Mouse (Mus musculus): Measurements from ENCODE around the gene Pkp1. TPM values are rescaled to one million over a fixed set of nuclear protein-coding genes. Genes with fewer than 3 reads are reported as not detected.
A peak's percentile ranks its signal among the peaks of the same experiment; 100 is the strongest.

Gene Pkp1
- total and polyA plus RNA-seq, 3 experiments = not detected

GRCm38 (mm10) chr1:135846632-135847031 is 72.4 kb downstream of the Pkp1 start:
- no peak overlapping the region for H3K9ac ChIP-seq (ENCODE audit: control insufficient read depth, low read depth, low read length, poor library complexity, severe bottlenecking)
- peaks cover 0 to 3% of the 10 kb centered on the region in 2 experiments; a peak in 1 of 4 replicates for H3K36me3 ChIP-seq (ENCODE audit: control insufficient read depth in 1 of 2, insufficient read depth in 2 of 2, low read length in 2 of 2)
- no peak for DNase-seq (ENCODE audit: low read depth, low spot score)
- peaks cover 0 to 1% of the 10 kb centered on the region in 2 experiments; a peak in 1 of 4 replicates for H3K27me3 ChIP-seq (ENCODE audit: control insufficient read depth in 1 of 2, insufficient read depth in 2 of 2, low read length in 2 of 2)
- TF ChIP-seq POLR2AphosphoS2 (IDR thresholded peaks at IDR 0.05; ENCODE audit: low read length) (no peak), RAD21 (IDR thresholded peaks at IDR 0.05; ENCODE audit: low read depth, low read length) (no peak), TCF12 (IDR thresholded peaks at IDR 0.05; ENCODE audit: low read depth, low read length) (no peak), POLR2AphosphoS5 (IDR thresholded peaks at IDR 0.05; ENCODE audit: borderline replicate concordance, low read depth, low read length) (no peak), CHD2 (IDR thresholded peaks at IDR 0.05; ENCODE audit: low read length) (no peak), EP300 (IDR thresholded peaks at IDR 0.05; ENCODE audit: low read depth in 1 of 2, low read length in 2 of 2) (no peak), MAZ (IDR thresholded peaks at IDR 0.05; ENCODE audit: low read depth, low read length) (no peak), ELF1 (IDR thresholded peaks at IDR 0.05; ENCODE audit: low read depth, low read length) (no peak)
- H3K79me2 ChIP-seq (ENCODE audit: control insufficient read depth, insufficient read depth, low read length, poor library complexity) = no peaks in the 10 kb centered on the region
- no peak overlapping the region for H3K4me3 ChIP-seq (ENCODE audit: control insufficient read depth in 1 of 2, insufficient read depth in 1 of 2, low read depth in 2 of 2, low read length in 2 of 2)
- H3K27ac ChIP-seq (ENCODE audit: control insufficient read depth, low read depth, low read length) = no peak overlapping the region
- H3K4me1 ChIP-seq (ENCODE audit: control insufficient read depth in 1 of 2, insufficient read depth in 2 of 2, low read length in 2 of 2) = peaks cover 0 to 8% of the 10 kb centered on the region in 2 experiments; a peak in 1 of 4 replicates
- no peaks in the 10 kb centered on the region for H3K9me3 ChIP-seq (replicated peaks; ENCODE audit: insufficient read depth, low read length)

- Histone ChIP-seq H3K27me3 (ENCODE audit: control insufficient read depth in 1 of 2, insufficient read depth in 2 of 2, low read length in 2 of 2) (peaks cover 0 to 1% of the 10 kb centered on the region in 2 experiments; a peak in 1 of 4 replicates), H3K4me3 (ENCODE audit: control insufficient read depth in 1 of 2, insufficient read depth in 1 of 2, low read depth in 2 of 2, low read length in 2 of 2) (no peak overlapping the region)
Measured at GRCm38 (mm10) chr1:135844481-135844880, 74.5 kb downstream of the Pkp1 start.

GRCm38 (mm10) chr1:135843519-135844262 is 75.3 kb downstream of the Pkp1 start:
- H3K27me3 ChIP-seq (ENCODE audit: control insufficient read depth in 1 of 2, insufficient read depth in 2 of 2, low read length in 2 of 2) = peaks cover 0 to 1% of the 10 kb centered on the region in 2 experiments; a peak in 1 of 4 replicates

More at GRCm38 (mm10) chr1:135844481-135844880, 74.5 kb downstream of the Pkp1 start:
- Histone ChIP-seq H3K4me1 (ENCODE audit: control insufficient read depth in 1 of 2, insufficient read depth in 2 of 2, low read length in 2 of 2) (peaks cover 0 to 8% of the 10 kb centered on the region in 2 experiments; a peak in 1 of 4 replicates), H3K36me3 (ENCODE audit: control insufficient read depth in 1 of 2, insufficient read depth in 2 of 2, low read length in 2 of 2) (peaks cover 0 to 3% of the 10 kb centered on the region in 2 experiments; a peak in 1 of 4 replicates), H3K27ac (ENCODE audit: control insufficient read depth, low read depth, low read length) (no peak overlapping the region), H3K79me2 (ENCODE audit: control insufficient read depth, insufficient read depth, low read length, poor library complexity) (no peaks in the 10 kb centered on the region), H3K9ac (ENCODE audit: control insufficient read depth, low read depth, low read length, poor library complexity, severe bottlenecking) (no peak overlapping the region), H3K9me3 (replicated peaks; ENCODE audit: insufficient read depth, low read length) (no peaks in the 10 kb centered on the region)
- peak; percentile 16 for DNase-seq (ENCODE audit: low read depth, low spot score)
- no peak for TF ChIP-seq HCFC1 (IDR thresholded peaks at IDR 0.05; ENCODE audit: low read depth, low read length)
- no peak for TF ChIP-seq ELF1 (IDR thresholded peaks at IDR 0.05; ENCODE audit: low read depth, low read length)
- no peak for TF ChIP-seq NRF1 (IDR thresholded peaks at IDR 0.05; ENCODE audit: insufficient read depth, low read depth, low read length, poor library complexity, severe bottlenecking)
- no peak for TF ChIP-seq RCOR1 (IDR thresholded peaks at IDR 0.05; ENCODE audit: low read depth, low read length)
- no peak for TF ChIP-seq MAFK (IDR thresholded peaks at IDR 0.05; ENCODE audit: borderline replicate concordance, low read depth, low read length)
- TF ChIP-seq ZMIZ1 (IDR thresholded peaks at IDR 0.05; ENCODE audit: low read depth, low read length) = no peak
- no peak for TF ChIP-seq POLR2AphosphoS5 (IDR thresholded peaks at IDR 0.05; ENCODE audit: borderline replicate concordance, low read depth, low read length)
- TF ChIP-seq MEF2A (IDR thresholded peaks at IDR 0.05; ENCODE audit: extremely low read depth, insufficient replicate concordance, low read depth, low read length, poor library complexity, severe bottlenecking) = no peak
- no peak for TF ChIP-seq UBTF (IDR thresholded peaks at IDR 0.05; ENCODE audit: borderline replicate concordance, insufficient read depth, low read depth, low read length)

More at GRCm38 (mm10) chr1:135843519-135844262, 75.3 kb downstream of the Pkp1 start:
- TF ChIP-seq GABPA (IDR thresholded peaks at IDR 0.05; ENCODE audit: low read depth, low read length) = no peak
- Histone ChIP-seq H3K79me2 (ENCODE audit: control insufficient read depth, insufficient read depth, low read length, poor library complexity) (no peaks in the 10 kb centered on the region), H3K9ac (ENCODE audit: control insufficient read depth, low read depth, low read length, poor library complexity, severe bottlenecking) (no peak overlapping the region), H3K9me3 (replicated peaks; ENCODE audit: insufficient read depth, low read length) (no peaks in the 10 kb centered on the region), H3K4me1 (ENCODE audit: control insufficient read depth in 1 of 2, insufficient read depth in 2 of 2, low read length in 2 of 2) (peaks cover 0 to 8% of the 10 kb centered on the region in 2 experiments; a peak in 1 of 4 replicates), H3K27ac (ENCODE audit: control insufficient read depth, low read depth, low read length) (no peak overlapping the region), H3K36me3 (ENCODE audit: control insufficient read depth in 1 of 2, insufficient read depth in 2 of 2, low read length in 2 of 2) (peaks cover 0 to 3% of the 10 kb centered on the region in 2 experiments; a peak in 1 of 4 replicates), H3K4me3 (ENCODE audit: control insufficient read depth in 1 of 2, insufficient read depth in 1 of 2, low read depth in 2 of 2, low read length in 2 of 2) (no peak overlapping the region)
- DNase-seq (ENCODE audit: low read depth, low spot score) = no peak
